Mouse (Mus musculus) ES-Bruce4 (cell line): ENCODE results near the gene Usp47.

Source experiments
- CTCF ChIP-seq: IDR thresholded peaks from one replicate; pipeline ENCODE4 v1.8.1; 2011; ENCODE audit warnings: low read depth, low read length
- EP300 ChIP-seq: IDR thresholded peaks from 2 replicates; pipeline ENCODE4 v1.6.1; 2011; ENCODE audit warnings: low read depth, low read length; ENCODE audit not compliant: insufficient read depth

DNA sequence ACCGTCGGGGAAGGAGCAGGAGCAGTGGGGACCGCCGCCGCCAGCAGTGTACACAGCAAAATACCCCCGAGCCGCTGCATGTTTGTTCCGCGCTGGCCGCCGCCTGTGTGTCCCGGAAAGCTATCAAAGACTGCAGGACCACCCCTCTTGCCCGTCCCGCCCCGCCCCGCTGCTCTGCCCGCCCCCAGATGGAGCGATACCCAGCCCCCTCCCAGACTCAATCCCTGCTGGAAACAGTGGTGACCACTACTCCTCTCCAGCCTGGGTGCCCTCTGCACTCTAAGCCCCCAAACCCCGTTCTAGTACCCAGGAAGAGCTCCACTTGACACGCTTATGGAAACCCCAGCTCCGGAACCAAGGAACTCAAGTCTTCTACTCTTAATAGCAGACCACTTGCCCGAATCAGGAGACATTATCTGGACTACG is 135.0 kb downstream of the Usp47 start:
- TF ChIP-seq EP300 (no peak), CTCF (no peak)
